Mouse (Mus musculus): Measurements from ENCODE around the gene Cog2. TPM values are rescaled to one million over a fixed set of nuclear protein-coding genes. Genes with fewer than 3 reads are reported as not detected.
A peak's percentile ranks its signal among the peaks of the same experiment; 100 is the strongest.

Cog2 gene
- 19.4 and 23.7 TPM in 2 replicates for polyA plus RNA-seq (2012; ENCODE audit: insufficient read depth, insufficient read length, missing spikeins)

GRCm38 (mm10) chr8:124520249-124521080 is at the start of gene Cog2:
Cog2 (plus strand) TSS chr8:124520767.
- Histone ChIP-seq H3K4me1 (ENCODE audit: control insufficient read depth, insufficient read depth, low read length) (peaks cover 29% of the 10 kb centered on the region), H3K27ac (ENCODE audit: insufficient read depth, low read depth, low read length) (peak within 1 kb of the TSS; percentile 10; the same call in 1 of the 2 replicates), H3K4me3 (ENCODE audit: insufficient read depth, low read length) (peak within 1 kb of the TSS; percentile 76)
- peak; percentile 34; the same call in 1 of the 2 replicates for TF ChIP-seq CTCF (IDR thresholded peaks at IDR 0.05; ENCODE audit: low read depth, low read length)
- TF ChIP-seq POLR2A (IDR thresholded peaks at IDR 0.05; ENCODE audit: borderline replicate concordance, low read depth, low read length) = no peak

- no peaks in the 10 kb centered on the region for H3K4me1 ChIP-seq (ENCODE audit: control insufficient read depth, insufficient read depth, low read length)
- TF ChIP-seq CTCF (IDR thresholded peaks at IDR 0.05; ENCODE audit: low read depth, low read length) (no peak), POLR2A (IDR thresholded peaks at IDR 0.05; ENCODE audit: borderline replicate concordance, low read depth, low read length) (no peak)
- no peak overlapping the region for H3K4me3 ChIP-seq (ENCODE audit: insufficient read depth, low read length)
- no peak overlapping the region for H3K27ac ChIP-seq (ENCODE audit: insufficient read depth, low read depth, low read length)
These were observed 44.9 kb upstream of the Cog2 start for GRCm38 (mm10) chr8:124475690-124476089.

- Histone ChIP-seq H3K4me1 (ENCODE audit: control insufficient read depth, insufficient read depth, low read length) (no peaks in the 10 kb centered on the region), H3K4me3 (ENCODE audit: insufficient read depth, low read length) (no peak overlapping the region), H3K27ac (ENCODE audit: insufficient read depth, low read depth, low read length) (no peak overlapping the region)
- TF ChIP-seq CTCF (IDR thresholded peaks at IDR 0.05; ENCODE audit: low read depth, low read length) (no peak), POLR2A (IDR thresholded peaks at IDR 0.05; ENCODE audit: borderline replicate concordance, low read depth, low read length) (no peak)
These were observed 43.9 kb upstream of the Cog2 start for GRCm38 (mm10) chr8:124476701-124477100.

GRCm38 (mm10) chr8:124479251-124479650 is 41.3 kb upstream of the Cog2 start:
- Histone ChIP-seq H3K4me3 (ENCODE audit: insufficient read depth, low read length) (no peak overlapping the region), H3K4me1 (ENCODE audit: control insufficient read depth, insufficient read depth, low read length) (no peaks in the 10 kb centered on the region), H3K27ac (ENCODE audit: insufficient read depth, low read depth, low read length) (no peak overlapping the region)
- no peak for TF ChIP-seq CTCF (IDR thresholded peaks at IDR 0.05; ENCODE audit: low read depth, low read length)
- TF ChIP-seq POLR2A (IDR thresholded peaks at IDR 0.05; ENCODE audit: borderline replicate concordance, low read depth, low read length) = no peak

- TF ChIP-seq POLR2A (IDR thresholded peaks at IDR 0.05; ENCODE audit: borderline replicate concordance, low read depth, low read length) (no peak), CTCF (IDR thresholded peaks at IDR 0.05; ENCODE audit: low read depth, low read length) (no peak)
- Histone ChIP-seq H3K4me3 (ENCODE audit: insufficient read depth, low read length) (no peak overlapping the region), H3K27ac (ENCODE audit: insufficient read depth, low read depth, low read length) (no peak overlapping the region), H3K4me1 (ENCODE audit: control insufficient read depth, insufficient read depth, low read length) (no peaks in the 10 kb centered on the region)
These were observed 40.2 kb upstream of the Cog2 start for GRCm38 (mm10) chr8:124480321-124480720.

GRCm38 (mm10) chr8:124482790-124483189 is 37.8 kb upstream of the Cog2 start:
- TF ChIP-seq CTCF (IDR thresholded peaks at IDR 0.05; ENCODE audit: low read depth, low read length) (no peak), POLR2A (IDR thresholded peaks at IDR 0.05; ENCODE audit: borderline replicate concordance, low read depth, low read length) (no peak)
- Histone ChIP-seq H3K27ac (ENCODE audit: insufficient read depth, low read depth, low read length) (no peak overlapping the region), H3K4me3 (ENCODE audit: insufficient read depth, low read length) (no peak overlapping the region), H3K4me1 (ENCODE audit: control insufficient read depth, insufficient read depth, low read length) (peaks cover 3% of the 10 kb centered on the region; the same call in 1 of the 2 replicates)

GRCm38 (mm10) chr8:124483356-124484115 is 37.0 kb upstream of the Cog2 start:
- TF ChIP-seq POLR2A (IDR thresholded peaks at IDR 0.05; ENCODE audit: borderline replicate concordance, low read depth, low read length) (no peak), CTCF (IDR thresholded peaks at IDR 0.05; ENCODE audit: low read depth, low read length) (no peak)
- Histone ChIP-seq H3K4me1 (ENCODE audit: control insufficient read depth, insufficient read depth, low read length) (peaks cover 9% of the 10 kb centered on the region), H3K27ac (ENCODE audit: insufficient read depth, low read depth, low read length) (no peak overlapping the region), H3K4me3 (ENCODE audit: insufficient read depth, low read length) (no peak overlapping the region)

GRCm38 (mm10) chr8:124489311-124489710 is 31.3 kb upstream of the Cog2 start:
- no peak overlapping the region; the same call in 1 of the 2 replicates for H3K27ac ChIP-seq (ENCODE audit: insufficient read depth, low read depth, low read length)
- H3K4me3 ChIP-seq (ENCODE audit: insufficient read depth, low read length) = no peak overlapping the region
- TF ChIP-seq CTCF (IDR thresholded peaks at IDR 0.05; ENCODE audit: low read depth, low read length) (no peak), POLR2A (IDR thresholded peaks at IDR 0.05; ENCODE audit: borderline replicate concordance, low read depth, low read length) (no peak)
- peaks cover 34% of the 10 kb centered on the region for H3K4me1 ChIP-seq (ENCODE audit: control insufficient read depth, insufficient read depth, low read length)

GRCm38 (mm10) chr8:124489786-124490185 is 30.8 kb upstream of the Cog2 start:
- no peak overlapping the region; the same call in 1 of the 2 replicates for H3K27ac ChIP-seq (ENCODE audit: insufficient read depth, low read depth, low read length)
- H3K4me3 ChIP-seq (ENCODE audit: insufficient read depth, low read length) = no peak overlapping the region
- TF ChIP-seq CTCF (IDR thresholded peaks at IDR 0.05; ENCODE audit: low read depth, low read length) = peak; percentile 67
- no peak for TF ChIP-seq POLR2A (IDR thresholded peaks at IDR 0.05; ENCODE audit: borderline replicate concordance, low read depth, low read length)
- peaks cover 34% of the 10 kb centered on the region for H3K4me1 ChIP-seq (ENCODE audit: control insufficient read depth, insufficient read depth, low read length)
